Mouse (Mus musculus): ENCODE results near the gene Qser1.

The Qser1 gene

GRCm38 (mm10) chr2:104817555-104818330 lies 1.2 kb upstream of the Qser1 start:
- in situ Hi-C loops (cut with MseI, MboI) = no loop called here

DNA sequence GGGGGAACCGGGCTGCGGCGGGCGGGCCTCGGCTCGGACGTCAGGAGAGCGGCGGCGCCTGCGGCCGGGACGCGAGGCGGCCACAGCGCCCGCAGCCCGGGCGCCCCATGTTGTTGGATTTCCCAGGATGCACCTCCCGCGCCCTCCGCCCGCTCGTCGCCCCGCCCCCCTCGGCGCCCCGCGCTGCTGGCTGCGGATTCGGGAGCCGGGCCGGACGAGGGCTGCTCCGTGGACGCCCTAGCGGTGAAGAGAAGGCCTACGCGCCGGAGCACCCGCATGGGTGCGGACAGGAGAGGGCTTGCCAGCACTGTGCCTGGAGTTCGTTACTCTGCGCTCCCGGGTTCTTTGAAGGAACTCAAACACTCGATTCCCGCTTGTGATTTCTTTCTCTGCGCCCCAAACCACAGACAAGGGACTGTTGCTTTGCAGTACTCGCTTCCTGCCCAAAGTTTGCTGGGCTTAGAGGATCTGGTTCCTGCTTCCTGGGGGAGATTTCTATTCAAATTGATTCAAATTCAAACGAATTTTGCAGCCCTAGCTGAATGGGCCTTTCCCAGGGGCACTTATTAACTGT lies 393 bp upstream of the Qser1 start:
- in situ Hi-C loops (cut with MseI, MboI) = no loop called here

- in situ Hi-C loops (cut with MseI, MboI) = no loop called here
Measured at GRCm38 (mm10) chr2:104815561-104816370, 794 bp downstream of the Qser1 start.

- in situ Hi-C loops (cut with MseI, MboI) = no loop called here
Measured at GRCm38 (mm10) chr2:104814181-104814951, 2.2 kb downstream of the Qser1 start.

- in situ Hi-C loops (cut with MseI, MboI) = no loop called here
Measured at GRCm38 (mm10) chr2:104805435-104805834, 11.1 kb downstream of the Qser1 start.

- in situ Hi-C loops (cut with MseI, MboI) = no loop called here
Measured at GRCm38 (mm10) chr2:104774763-104775162, 41.8 kb downstream of the Qser1 start.

- in situ Hi-C loops (cut with MseI, MboI) = no loop called here
Measured at GRCm38 (mm10) chr2:104768697-104769096, 47.9 kb downstream of the Qser1 start.

GRCm38 (mm10) chr2:104764018-104764417 lies 52.5 kb downstream of the Qser1 start:
- in situ Hi-C loops (cut with MseI, MboI) = no loop called here

DNA sequence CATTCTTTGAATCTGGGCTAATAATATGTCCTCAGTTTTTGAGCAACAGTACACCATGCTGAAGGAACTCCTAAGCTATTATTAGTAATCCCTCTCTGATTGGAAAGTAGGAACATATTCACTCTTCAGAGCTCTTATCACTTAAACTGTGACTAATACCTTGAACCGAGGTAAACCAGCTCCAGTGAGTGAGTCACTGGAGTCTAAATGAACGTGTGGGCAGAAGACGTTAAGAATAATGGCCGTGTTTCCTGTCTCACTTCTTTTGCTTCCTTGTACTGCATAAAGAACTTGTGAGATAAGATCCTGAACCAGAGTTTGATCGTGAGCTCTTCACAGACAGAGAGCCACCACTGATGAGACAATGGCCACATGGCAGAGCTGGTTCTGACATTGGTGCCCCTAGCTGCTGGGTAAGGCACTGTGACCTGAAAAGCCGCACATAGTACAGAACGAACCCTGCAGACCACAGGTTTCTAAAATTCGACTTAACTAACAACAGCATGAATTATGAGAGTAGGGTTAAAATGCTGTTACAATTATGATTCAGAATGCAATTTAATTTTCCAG lies 53.3 kb downstream of the Qser1 start:
- in situ Hi-C loops (cut with MseI, MboI) = no loop called here

DNA sequence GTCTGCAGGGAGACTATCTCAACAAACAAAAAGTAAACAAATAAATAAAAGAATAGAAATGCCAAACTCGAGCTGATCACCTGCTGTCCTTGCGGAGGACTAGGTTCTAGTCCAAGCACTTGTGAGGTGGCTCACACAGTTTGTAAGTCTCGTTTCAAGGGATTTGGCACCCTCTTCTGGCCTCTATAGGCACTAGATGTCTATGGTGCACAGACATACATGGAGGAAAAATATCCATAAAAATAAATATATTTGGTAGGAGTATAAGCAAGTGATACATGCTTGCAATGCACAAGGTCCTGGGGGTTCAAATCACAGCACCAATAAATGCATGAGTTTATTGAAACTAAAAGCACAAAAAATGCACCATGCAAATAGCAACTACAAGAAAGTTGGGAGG lies 65.9 kb downstream of the Qser1 start:
- in situ Hi-C loops (cut with MseI, MboI) = loop anchor here in 1 of 2 experiments (10.0 kb wide), 1 partner anchor 66 kb away; no protein-coding TSS in a partner anchor

GRCm38 (mm10) chr2:104748652-104749183 lies 67.8 kb downstream of the Qser1 start:
- in situ Hi-C loops (cut with MseI, MboI) = no loop called here

- in situ Hi-C loops (cut with MseI, MboI) = no loop called here
Measured at GRCm38 (mm10) chr2:104746251-104746650, 70.3 kb downstream of the Qser1 start.

- in situ Hi-C loops (cut with MseI, MboI) = no loop called here
Measured at GRCm38 (mm10) chr2:104743971-104744370, 72.6 kb downstream of the Qser1 start.

DNA sequence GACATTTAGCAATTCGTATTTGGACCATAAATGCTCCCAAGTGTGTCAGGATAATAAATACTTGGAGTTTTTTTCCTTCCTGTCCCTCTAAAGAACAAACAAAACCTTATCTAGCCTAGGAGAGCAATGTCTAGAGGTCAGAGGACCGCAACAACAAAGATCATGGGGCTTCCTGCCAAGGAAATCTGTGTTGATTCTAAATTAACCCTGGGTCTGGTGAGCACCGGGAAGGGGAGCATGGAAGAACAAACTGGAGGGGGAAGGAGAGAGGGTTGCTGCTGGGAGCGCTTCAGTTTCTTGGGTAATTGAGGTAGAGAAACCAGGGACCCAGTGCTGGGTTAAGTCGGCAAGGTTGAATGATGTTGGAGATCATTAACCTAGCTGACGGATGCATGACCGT lies 73.4 kb downstream of the Qser1 start:
- in situ Hi-C loops (cut with MseI, MboI) = no loop called here

- in situ Hi-C loops (cut with MseI, MboI) = no loop called here
Measured at GRCm38 (mm10) chr2:104742741-104743064, 73.9 kb downstream of the Qser1 start, which contains the start of gene Depdc7. Gene Depdc7 (minus strand): TSS chr2:104742878.

DNA sequence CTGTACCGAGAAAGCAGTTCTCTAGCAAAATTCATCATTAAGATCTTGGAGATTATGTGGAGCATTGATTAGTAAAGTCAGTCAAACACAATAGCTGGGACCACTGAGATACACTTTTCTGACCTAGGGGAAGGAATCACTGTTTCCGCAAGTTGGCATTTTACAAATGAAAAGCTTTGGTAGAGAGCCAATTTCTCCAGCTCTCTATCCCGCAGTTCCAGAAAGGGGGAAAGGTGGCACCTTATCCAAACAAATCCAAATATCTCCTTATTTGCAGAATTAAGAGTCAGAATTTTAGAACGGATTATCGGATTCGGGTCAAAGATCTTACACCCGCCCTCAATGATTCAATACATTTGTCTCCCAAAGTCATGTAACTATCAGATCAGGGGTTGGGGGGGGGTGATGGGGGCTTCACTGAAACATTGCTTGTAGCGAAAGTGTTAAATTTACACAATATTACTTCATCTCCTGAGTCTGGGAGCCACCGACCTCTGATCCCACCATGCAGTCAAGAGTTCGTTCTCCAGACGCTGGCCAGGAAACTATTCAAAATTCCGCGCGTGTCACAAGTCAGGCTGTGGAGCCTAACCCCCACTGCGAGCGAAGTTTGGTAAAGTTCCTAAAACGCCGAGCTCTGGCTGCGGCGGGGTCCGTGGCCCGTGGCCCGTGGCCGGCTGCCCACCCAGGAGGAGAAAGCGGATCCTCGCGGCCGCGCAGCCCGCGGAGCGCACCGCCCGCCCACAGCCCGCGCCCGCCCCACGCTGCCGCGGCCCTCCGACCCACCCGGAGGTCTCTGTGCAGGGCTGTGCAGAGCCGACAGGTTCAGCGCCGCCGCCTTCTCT lies 74.4 kb downstream of the Qser1 start:
- in situ Hi-C loops (cut with MseI, MboI) = no loop called here

- in situ Hi-C loops (cut with MseI, MboI) = no loop called here
Measured at GRCm38 (mm10) chr2:104741015-104741758, 75.4 kb downstream of the Qser1 start.

GRCm38 (mm10) chr2:104740248-104740949 lies 76.2 kb downstream of the Qser1 start:
- in situ Hi-C loops (cut with MseI, MboI) = no loop called here

GRCm38 (mm10) chr2:104739691-104740090 lies 76.9 kb downstream of the Qser1 start:
- in situ Hi-C loops (cut with MseI, MboI) = no loop called here

All from mouse trophoblast stem cell (cell line).